Mouse (Mus musculus) urinary bladder, postnatal 10 days (tissue): Measurements from ENCODE around the gene Tpst2.

Experiments used
- DNase-seq: peaks from one replicate; pipeline ENCODE4 v3.0.0; 2022; ENCODE audit warnings: low spot score

The Tpst2 gene

GRCm38 (mm10) chr5:112335473-112335872, 59.0 kb downstream of the Tpst2 start:
- no peak for DNase-seq

DNA sequence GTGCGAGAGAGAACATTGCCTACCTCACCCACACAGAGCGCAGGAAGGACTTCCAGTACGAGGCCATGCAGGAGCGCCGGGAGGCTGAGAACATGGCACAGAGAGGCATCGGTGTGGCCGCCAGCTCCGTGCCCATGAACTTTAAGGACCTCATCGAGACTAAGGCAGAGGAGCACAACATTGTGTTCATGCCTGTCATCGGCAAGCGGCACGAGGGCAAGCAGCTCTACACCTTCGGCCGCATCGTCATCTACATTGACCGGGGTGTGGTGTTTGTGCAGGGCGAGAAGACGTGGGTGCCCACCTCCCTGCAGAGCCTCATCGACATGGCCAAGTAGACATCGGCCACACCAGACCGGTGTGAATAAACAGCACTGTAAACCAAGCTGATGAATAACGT, 60.5 kb downstream of the Tpst2 start:
- no peak for DNase-seq

GRCm38 (mm10) chr5:112339215-112339614, 62.7 kb downstream of the Tpst2 start:
- DNase-seq: no peak

GRCm38 (mm10) chr5:112342463-112343204, 66.1 kb downstream of the Tpst2 start, which contains the start of the genes Srrd and Hps4:
Gene Srrd, minus strand, starts transcription at chr5:112343040.
Gene Hps4, plus strand, starts transcription at chr5:112343083.
- peak; percentile 66 for DNase-seq

GRCm38 (mm10) chr5:112343205-112343595, 66.7 kb downstream of the Tpst2 start:
- DNase-seq: no peak

DNA sequence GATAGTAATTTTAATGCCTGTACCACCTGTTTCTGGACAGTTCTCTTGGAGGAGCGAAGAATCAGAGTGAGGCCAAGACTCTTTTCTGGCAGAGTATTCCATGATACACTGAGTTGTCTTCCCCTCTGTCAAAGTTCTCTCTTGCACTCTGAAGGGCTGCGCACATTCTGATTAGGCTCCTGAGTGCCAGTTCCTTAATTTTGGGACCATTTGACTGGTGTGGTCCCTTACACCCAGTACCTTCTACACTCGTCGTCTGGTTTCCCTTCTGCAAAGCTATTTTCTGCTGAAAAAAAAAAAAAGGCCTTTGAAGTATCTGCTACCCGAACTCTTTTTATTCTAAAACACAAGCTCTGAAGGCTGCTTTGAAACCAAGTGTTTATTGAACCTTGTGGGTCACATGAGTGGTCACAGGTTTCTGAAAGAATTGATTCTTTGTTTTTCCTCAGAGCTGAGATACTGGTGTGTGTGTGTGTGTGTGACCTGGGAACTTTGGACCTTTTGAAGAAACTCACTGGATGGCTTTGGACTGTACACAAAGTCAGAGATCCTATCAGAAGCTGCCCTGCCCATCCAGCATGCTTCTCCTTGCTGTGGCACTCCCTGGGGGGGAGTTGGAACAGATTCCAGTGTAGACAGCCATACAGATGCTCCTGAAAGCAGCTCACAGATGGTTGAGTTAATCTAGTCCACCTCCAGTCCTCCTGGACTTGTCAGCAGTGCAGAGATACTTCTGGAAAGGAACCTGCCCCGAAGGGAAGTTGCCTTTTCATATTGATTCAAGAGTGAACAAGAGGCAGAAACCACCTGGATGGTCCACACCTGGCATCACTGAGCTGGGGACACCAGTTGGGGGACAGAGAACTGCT, 67.8 kb downstream of the Tpst2 start:
- no peak for DNase-seq

DNA sequence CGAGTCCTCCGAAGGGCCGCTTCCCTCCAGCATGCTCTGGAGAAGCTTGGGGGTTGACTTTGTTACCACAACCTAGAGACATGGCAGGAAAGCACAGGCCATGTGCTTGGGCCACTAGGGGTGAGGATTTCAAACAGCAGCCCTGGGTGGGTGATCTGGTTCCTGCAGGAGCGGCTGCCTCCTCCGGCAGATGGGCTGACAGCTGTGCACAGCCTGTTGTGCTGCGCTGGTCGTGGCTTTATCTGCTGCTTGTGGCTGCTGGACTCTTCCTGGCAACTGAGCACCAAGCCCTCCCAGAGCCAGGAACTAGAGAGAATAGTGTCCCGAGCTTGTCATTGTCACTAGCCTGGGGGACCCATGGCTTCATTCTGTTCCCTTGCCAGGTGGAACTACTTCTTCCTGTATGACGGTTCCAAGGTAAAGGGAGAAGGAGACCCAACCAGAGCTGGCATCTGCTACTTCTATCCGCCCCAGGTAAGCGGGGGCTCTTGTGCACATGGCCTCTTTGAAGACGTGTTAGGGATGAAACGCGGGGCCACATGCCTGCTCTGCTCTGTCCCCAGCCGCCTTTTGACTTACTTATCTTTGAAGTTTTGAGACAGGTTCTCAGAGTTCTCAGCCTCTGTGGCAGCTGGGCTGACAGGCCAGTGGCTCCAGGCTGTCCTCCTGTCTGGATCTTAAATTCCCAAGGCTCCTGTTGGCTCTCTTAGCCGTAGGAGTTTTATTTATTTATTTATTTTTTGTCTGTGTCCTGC, 69.9 kb downstream of the Tpst2 start:
- no peak for DNase-seq

GRCm38 (mm10) chr5:112349169-112349568, 72.7 kb downstream of the Tpst2 start:
- DNase-seq: no peak

DNA sequence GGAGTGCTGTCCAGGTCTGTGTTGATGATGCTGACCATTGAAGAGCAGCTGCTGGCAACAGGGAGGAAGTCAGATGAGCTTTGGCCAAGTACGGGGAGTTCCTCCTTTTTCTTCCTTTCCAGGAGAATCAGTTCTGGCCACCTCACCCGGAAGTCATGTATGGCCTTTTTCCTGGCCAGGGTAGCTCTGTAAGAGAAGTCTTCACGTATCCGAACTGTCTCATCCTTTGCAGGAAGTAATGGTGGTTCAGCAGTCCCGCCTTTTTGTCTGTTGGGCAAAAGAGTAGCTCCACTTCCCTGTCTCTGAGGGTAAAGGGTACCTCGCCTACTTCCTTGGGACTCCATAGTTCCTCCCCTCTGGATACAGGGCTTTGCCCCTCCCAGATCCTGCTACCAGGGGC, 79.0 kb downstream of the Tpst2 start:
- DNase-seq: no peak

DNA sequence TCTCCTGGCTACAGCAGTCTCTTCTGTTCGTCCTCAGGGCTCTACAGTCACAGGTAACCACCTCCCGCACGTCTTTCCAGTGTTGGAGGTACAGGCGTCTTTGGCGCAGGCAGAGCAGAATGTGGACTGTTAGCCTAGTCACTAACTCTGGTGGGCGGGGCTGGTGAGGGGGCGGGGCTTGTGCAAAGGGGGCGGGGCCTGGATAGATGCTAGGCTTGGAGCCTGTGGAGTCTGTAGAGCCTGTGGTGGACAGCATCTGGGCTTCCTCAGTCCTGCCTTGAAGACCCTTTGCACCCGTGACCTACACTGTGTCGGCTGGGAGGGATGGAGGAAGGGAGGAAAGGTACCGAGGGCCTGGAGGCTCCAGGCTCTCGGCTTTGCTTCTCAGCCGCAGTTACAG, 79.4 kb downstream of the Tpst2 start, which contains the start of gene Gm6583:
Gene Gm6583 (minus strand): TSS at position 124 of the 400 bp plus-strand sequence.
- no peak for DNase-seq

DNA sequence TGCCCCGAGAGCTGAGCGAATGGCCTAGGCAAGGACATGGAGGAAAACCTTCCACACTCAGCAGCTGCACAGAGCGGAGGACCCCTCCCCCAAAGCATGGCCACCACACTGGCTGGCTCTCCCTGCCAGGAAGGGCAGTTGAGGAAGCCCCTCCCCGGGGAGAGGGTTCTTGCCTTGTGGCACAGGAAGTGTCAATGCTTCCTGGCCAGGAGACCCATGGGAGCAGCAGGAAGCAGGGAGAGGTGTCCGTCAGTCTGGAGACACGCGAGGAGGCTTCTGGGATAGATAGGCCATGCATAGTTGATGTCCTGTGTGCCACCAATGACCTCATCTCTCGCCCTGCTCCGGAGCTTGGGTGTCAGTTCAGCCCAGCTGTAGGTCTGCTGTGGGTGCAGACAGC, 79.8 kb downstream of the Tpst2 start:
- DNase-seq: no peak

GRCm38 (mm10) chr5:112359520-112359919, 83.0 kb downstream of the Tpst2 start:
- DNase-seq: no peak

DNA sequence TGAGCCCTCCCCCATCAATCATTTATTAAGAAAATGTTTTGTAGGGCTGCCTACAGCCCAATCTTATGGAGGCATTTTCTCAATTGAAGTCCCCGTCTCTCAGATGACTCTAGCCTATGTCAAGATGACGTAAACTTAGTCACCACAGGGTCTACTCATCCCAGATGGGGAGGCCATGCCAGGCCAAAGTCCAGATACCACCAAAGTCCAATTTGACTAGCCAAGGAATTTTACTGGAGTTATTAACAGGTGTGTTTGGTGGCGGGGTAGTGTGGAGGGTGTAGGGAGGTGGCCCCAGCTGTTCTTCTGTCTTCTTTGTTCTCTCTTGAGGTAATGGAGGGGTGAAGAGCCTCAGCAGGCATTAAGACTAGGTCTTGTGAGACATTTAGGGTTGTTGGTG, 83.6 kb downstream of the Tpst2 start:
- no peak for DNase-seq

- no peak for DNase-seq
Measured at GRCm38 (mm10) chr5:112364184-112364797, 87.8 kb downstream of the Tpst2 start.
